Mouse (Mus musculus) spleen, postnatal 10 days (tissue): ENCODE data around the gene Rai1.
A peak's percentile ranks its signal among the peaks of the same experiment; 100 is the strongest.

Experiments
- DNase-seq, 2 experiments: peaks; one replicate each; pipeline ENCODE4 v3.0.0; 2021 to 2022; ENCODE audit warnings: low spot score in 2 of 2

Rai1 gene

GRCm38 (mm10) chr11:60104810-60105592 is at the start of gene Rai1:
TSS of gene Rai1 (plus strand) at chr11:60105013.
- peak; percentile 93 to 95 for DNase-seq

- DNase-seq = no peak
Observed at GRCm38 (mm10) chr11:60056520-60056919, 48.3 kb upstream of the Rai1 start.

GRCm38 (mm10) chr11:60057987-60058386 is 46.8 kb upstream of the Rai1 start:
- no peak for DNase-seq

GRCm38 (mm10) chr11:60058441-60058840 is 46.4 kb upstream of the Rai1 start:
- no peak for DNase-seq

GRCm38 (mm10) chr11:60060026-60060425 is 44.8 kb upstream of the Rai1 start:
- no peak for DNase-seq

- DNase-seq = no peak
Observed at GRCm38 (mm10) chr11:60061504-60062006, 43.3 kb upstream of the Rai1 start.

- no peak for DNase-seq
Observed at GRCm38 (mm10) chr11:60065267-60065666, 39.5 kb upstream of the Rai1 start.

GRCm38 (mm10) chr11:60067646-60068045 is 37.2 kb upstream of the Rai1 start:
- DNase-seq = no peak

- DNase-seq = no peak
Observed at GRCm38 (mm10) chr11:60068631-60069030, 36.2 kb upstream of the Rai1 start.

- peak; percentile 36 to 73 for DNase-seq
Observed at GRCm38 (mm10) chr11:60070599-60070998, 34.2 kb upstream of the Rai1 start.

GRCm38 (mm10) chr11:60071221-60071620 is 33.6 kb upstream of the Rai1 start:
- DNase-seq = no peak

- DNase-seq = no peak
Observed at GRCm38 (mm10) chr11:60073121-60073520, 31.7 kb upstream of the Rai1 start.

GRCm38 (mm10) chr11:60073936-60074502 is 30.8 kb upstream of the Rai1 start:
- no peak for DNase-seq

GRCm38 (mm10) chr11:60076183-60076582 is 28.6 kb upstream of the Rai1 start:
- no peak for DNase-seq

GRCm38 (mm10) chr11:60076790-60077189 is 28.0 kb upstream of the Rai1 start:
- peak; percentile 51 to 80 for DNase-seq

GRCm38 (mm10) chr11:60084589-60084988 is 20.2 kb upstream of the Rai1 start:
- DNase-seq = peak; percentile 62 to 83

GRCm38 (mm10) chr11:60086676-60087075 is 18.1 kb upstream of the Rai1 start:
- no peak for DNase-seq

- DNase-seq = peak in 1 of 2 experiments; percentile 43
Observed at GRCm38 (mm10) chr11:60088947-60089346, 15.9 kb upstream of the Rai1 start.

GRCm38 (mm10) chr11:60090696-60091421 is 14.0 kb upstream of the Rai1 start:
- no peak for DNase-seq

GRCm38 (mm10) chr11:60091422-60091761 is 13.4 kb upstream of the Rai1 start:
- DNase-seq = no peak

- no peak for DNase-seq
Observed at GRCm38 (mm10) chr11:60093227-60093626, 11.6 kb upstream of the Rai1 start.

GRCm38 (mm10) chr11:60093984-60094587 is 10.7 kb upstream of the Rai1 start:
- no peak for DNase-seq
